Mouse (Mus musculus): ENCODE data around the gene Ndufs4. TPM values are rescaled to one million over a fixed set of nuclear protein-coding genes. Genes with fewer than 3 reads are reported as not detected.
A peak's percentile ranks its signal among the peaks of the same experiment; 100 is the strongest.

The Ndufs4 gene
- polyA plus RNA-seq, 1 experiment from 2014 or later = 293 TPM

DNA sequence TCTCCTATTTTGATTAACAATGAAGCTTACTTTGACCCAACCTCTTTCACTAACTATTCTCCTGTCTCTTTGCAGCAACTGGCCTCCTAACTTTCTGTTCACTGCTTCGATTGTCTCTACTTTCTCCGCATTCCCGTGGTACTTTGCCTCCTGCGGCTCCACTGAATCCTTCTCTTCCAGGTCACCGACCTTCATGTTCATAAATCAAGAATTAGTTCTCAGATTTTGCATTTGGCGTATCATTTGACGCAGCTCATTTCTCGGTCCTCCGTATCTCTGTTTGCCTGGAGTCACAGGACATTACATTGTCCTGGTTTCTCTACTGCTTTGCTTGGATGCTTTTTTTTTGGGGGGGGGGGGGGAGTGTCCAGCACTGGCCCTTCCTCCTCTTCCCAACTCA, 9.2 kb upstream of the Ndufs4 start:
- no peaks in the 10 kb centered on the region for H3K4me1 ChIP-seq (ENCODE audit: insufficient read depth, low read length)
- no peak overlapping the region for H3K27ac ChIP-seq (ENCODE audit: low read length)
- no peaks in the 10 kb centered on the region for H3K9me3 ChIP-seq (ENCODE audit: low read length)
- 74% methylated on average over 9 of the region's 9 CpGs for WGBS
- H3K4me3 ChIP-seq (ENCODE audit: low read length) = no peak overlapping the region
- H3K9ac ChIP-seq (replicated peaks; ENCODE audit: low read length) = no peak overlapping the region
- H3K4me2 ChIP-seq (replicated peaks; ENCODE audit: low read depth, low read length) = no peak overlapping the region
- ATAC-seq (ENCODE audit: low FRiP score, low TSS enrichment) = no peak
- no peaks in the 10 kb centered on the region for H3K36me3 ChIP-seq (ENCODE audit: insufficient read depth, low read length)
- H3K27me3 ChIP-seq (ENCODE audit: insufficient read depth, low read length) = no peaks in the 10 kb centered on the region

DNA sequence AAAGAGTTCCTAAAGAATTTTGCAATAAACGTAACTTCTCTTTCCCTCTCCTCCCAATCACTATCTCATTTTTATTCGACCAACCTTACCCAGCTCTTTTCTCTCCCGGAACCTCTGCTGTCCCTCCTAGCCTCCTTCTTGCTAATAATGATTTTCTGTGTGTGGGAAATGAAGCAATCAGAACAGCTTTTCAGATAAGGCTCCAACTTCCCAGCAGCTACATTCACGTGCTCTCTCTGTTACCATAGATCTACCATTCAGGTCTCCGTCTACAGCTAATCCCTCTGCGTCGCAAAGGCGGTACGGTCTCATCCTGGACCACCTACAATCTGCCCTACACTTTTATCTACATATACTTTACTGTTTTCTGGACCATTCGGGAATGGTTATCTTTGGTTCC, 8.8 kb upstream of the Ndufs4 start:
- no peak overlapping the region for H3K9ac ChIP-seq (replicated peaks; ENCODE audit: low read length)
- WGBS = 83% methylated on average over 10 of the region's 10 CpGs
- no peaks in the 10 kb centered on the region for H3K4me1 ChIP-seq (ENCODE audit: insufficient read depth, low read length)
- no peaks in the 10 kb centered on the region for H3K9me3 ChIP-seq (ENCODE audit: low read length)
- no peak overlapping the region for H3K27ac ChIP-seq (ENCODE audit: low read length)
- no peak for ATAC-seq (ENCODE audit: low FRiP score, low TSS enrichment)
- H3K4me2 ChIP-seq (replicated peaks; ENCODE audit: low read depth, low read length) = no peak overlapping the region
- no peaks in the 10 kb centered on the region for H3K36me3 ChIP-seq (ENCODE audit: insufficient read depth, low read length)
- no peaks in the 10 kb centered on the region for H3K27me3 ChIP-seq (ENCODE audit: insufficient read depth, low read length)
- H3K4me3 ChIP-seq (ENCODE audit: low read length) = no peak overlapping the region

DNA sequence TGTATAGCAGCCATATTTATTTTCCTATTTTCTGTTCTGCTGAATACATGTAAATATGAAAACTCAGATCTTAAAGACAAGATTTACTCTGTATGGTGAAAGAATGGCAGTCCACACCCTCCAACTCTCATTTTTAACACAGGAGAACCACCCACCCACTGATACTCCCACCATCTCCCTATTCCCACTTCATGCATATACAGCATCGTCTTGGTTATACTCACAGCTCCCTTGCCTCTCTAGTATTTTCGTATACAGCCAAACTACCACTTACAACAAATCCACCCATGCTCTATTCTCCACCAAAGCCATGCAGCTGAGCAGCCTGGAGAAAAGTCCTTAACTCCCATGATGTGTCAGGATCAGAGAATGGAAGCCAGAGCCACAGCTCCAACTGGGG, 6.7 kb upstream of the Ndufs4 start:
- no peak overlapping the region for H3K4me2 ChIP-seq (replicated peaks; ENCODE audit: low read depth, low read length)
- H3K9me3 ChIP-seq (ENCODE audit: low read length) = no peaks in the 10 kb centered on the region
- no peak overlapping the region for H3K9ac ChIP-seq (replicated peaks; ENCODE audit: low read length)
- H3K4me1 ChIP-seq (ENCODE audit: insufficient read depth, low read length) = no peaks in the 10 kb centered on the region
- no peaks in the 10 kb centered on the region for H3K36me3 ChIP-seq (ENCODE audit: insufficient read depth, low read length)
- no peaks in the 10 kb centered on the region for H3K27me3 ChIP-seq (ENCODE audit: insufficient read depth, low read length)
- 94% methylated on average over 2 of the region's 2 CpGs for WGBS
- no peak overlapping the region for H3K27ac ChIP-seq (ENCODE audit: low read length)
- no peak overlapping the region for H3K4me3 ChIP-seq (ENCODE audit: low read length)
- ATAC-seq (ENCODE audit: low FRiP score, low TSS enrichment) = no peak

DNA sequence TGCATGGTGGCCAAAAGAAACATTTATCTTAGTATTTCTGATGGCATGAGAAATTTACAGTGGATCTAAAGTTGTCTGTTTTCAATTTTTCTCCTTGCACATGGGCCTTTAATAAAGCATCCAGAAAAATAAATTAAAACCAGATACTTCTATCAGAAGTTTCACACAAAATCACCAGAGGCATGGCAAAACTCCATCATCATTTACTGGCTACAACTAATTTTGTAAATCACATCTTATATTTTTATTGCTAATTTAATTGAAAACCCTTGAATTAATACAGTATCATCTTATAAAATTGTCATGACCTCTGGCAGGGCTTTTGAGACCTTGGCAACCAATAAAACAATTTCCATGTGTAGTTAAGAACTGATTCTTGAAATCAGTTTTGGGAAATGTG, 4.4 kb upstream of the Ndufs4 start:
- 0 out of 2 replicates have a peak, but pooled peaks cover 3% of the 10 kb centered on the region for H3K4me1 ChIP-seq (ENCODE audit: insufficient read depth, low read length)
- no peak overlapping the region for H3K27ac ChIP-seq (ENCODE audit: low read length)
- no peaks in the 10 kb centered on the region for H3K27me3 ChIP-seq (ENCODE audit: insufficient read depth, low read length)
- no peak for ATAC-seq (ENCODE audit: low FRiP score, low TSS enrichment)
- H3K36me3 ChIP-seq (ENCODE audit: insufficient read depth, low read length) = no peaks in the 10 kb centered on the region
- H3K4me2 ChIP-seq (replicated peaks; ENCODE audit: low read depth, low read length) = no peak overlapping the region
- H3K9ac ChIP-seq (replicated peaks; ENCODE audit: low read length) = no peak overlapping the region
- H3K4me3 ChIP-seq (ENCODE audit: low read length) = no peak overlapping the region
- no peaks in the 10 kb centered on the region for H3K9me3 ChIP-seq (ENCODE audit: low read length)

DNA sequence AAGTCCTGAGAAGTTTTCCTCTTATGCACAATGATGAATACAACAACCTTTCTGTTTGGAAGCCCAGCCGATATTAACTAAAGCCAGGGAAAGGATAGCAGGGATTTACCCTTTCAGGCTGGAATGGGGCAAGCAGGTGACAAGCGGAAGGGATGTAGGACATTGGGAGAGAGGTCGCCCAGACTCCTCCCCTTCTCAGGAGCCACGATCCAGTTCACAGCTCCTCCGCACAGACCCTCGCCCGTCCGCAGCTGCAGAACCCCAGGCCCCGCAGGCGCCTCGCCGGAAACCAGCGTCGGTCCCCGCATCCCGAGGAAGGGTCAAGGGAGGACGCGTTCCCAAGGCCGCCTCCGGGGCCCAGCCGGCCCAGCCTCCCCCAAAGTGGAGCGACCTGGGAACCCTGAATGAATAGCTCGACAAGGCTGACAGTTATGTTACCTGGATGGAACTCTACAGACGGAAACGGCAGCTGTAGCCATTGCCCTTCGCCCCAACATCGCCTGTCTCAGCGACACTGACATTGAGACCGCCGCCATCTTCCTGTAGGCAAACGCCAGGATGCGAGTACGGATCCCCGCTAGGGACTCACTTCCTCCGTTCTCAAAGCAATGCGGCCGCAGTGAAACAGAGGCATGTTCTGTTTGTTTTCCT, 412 bp downstream of the Ndufs4 start:
- Histone ChIP-seq H3K9ac (replicated peaks; ENCODE audit: low read length) (peak overlapping the region; percentile 94), H3K4me3 (ENCODE audit: low read length) (peak overlapping the region; percentile 96), H3K27me3 (ENCODE audit: insufficient read depth, low read length) (no peaks in the 10 kb centered on the region), H3K4me2 (replicated peaks; ENCODE audit: low read depth, low read length) (peak overlapping the region; percentile 79), H3K4me1 (ENCODE audit: insufficient read depth, low read length) (peaks cover 8% of the 10 kb centered on the region), H3K36me3 (ENCODE audit: insufficient read depth, low read length) (peaks cover 2% of the 10 kb centered on the region; the same call in 1 of the 2 replicates), H3K9me3 (ENCODE audit: low read length) (no peaks in the 10 kb centered on the region), H3K27ac (ENCODE audit: low read length) (peak overlapping the region; percentile 89)
- WGBS = under 1% methylated on average over 37 of the region's 37 CpGs
- peak; percentile 91 for ATAC-seq (ENCODE audit: low FRiP score, low TSS enrichment)

DNA sequence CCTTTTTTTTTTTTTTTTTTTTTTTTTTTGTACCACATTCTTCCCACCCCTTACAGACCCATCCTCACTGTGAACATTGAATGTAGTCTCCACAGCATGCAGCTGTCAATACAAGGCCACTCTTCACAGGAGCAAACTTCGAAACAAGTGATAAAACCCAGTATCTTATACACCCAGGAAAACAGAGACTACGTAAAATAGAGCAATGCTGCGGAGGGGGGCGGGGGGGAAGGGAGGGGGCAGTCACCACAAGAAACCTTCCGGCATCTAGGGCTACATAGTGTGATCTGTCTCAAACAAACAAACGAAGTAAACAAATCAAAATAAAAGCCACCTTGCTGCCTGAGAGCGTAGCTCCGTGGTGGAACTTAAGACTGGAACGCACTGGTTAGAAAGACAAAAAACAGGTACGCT, 977 bp downstream of the Ndufs4 start:
- Histone ChIP-seq H3K4me3 (ENCODE audit: low read length) (peak overlapping the region; percentile 96), H3K9me3 (ENCODE audit: low read length) (no peaks in the 10 kb centered on the region), H3K9ac (replicated peaks; ENCODE audit: low read length) (peak overlapping the region; percentile 94), H3K4me2 (replicated peaks; ENCODE audit: low read depth, low read length) (peak overlapping the region; percentile 79), H3K27me3 (ENCODE audit: insufficient read depth, low read length) (no peaks in the 10 kb centered on the region), H3K36me3 (ENCODE audit: insufficient read depth, low read length) (peaks cover 6% of the 10 kb centered on the region; the same call in 1 of the 2 replicates), H3K27ac (ENCODE audit: low read length) (peak overlapping the region; percentile 89; the same call in 1 of the 2 replicates), H3K4me1 (ENCODE audit: insufficient read depth, low read length) (peaks cover 8% of the 10 kb centered on the region)
- 3% methylated on average over 10 of the region's 10 CpGs for WGBS
- peak; percentile 60 for ATAC-seq (ENCODE audit: low FRiP score, low TSS enrichment)

DNA sequence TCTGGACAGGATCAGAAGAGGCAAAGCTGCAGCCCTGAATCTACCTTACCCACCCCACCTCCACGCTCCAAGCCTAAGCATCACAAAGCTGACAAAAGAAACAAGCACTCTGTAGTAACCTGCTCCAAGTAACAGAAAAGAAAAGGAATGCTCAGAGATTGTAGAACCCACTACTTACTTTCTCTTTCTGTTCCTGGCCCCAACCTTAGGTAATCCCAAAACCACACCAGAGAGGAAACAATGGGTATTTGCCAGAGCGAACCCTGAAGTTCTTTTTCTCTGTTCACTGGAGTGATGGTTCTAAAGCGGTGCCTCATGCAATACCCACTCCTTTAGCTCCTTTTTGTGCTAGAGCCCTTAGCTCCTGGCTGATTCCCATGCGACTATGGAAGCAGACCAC, 11.5 kb downstream of the Ndufs4 start:
- no peak for ATAC-seq (ENCODE audit: low FRiP score, low TSS enrichment)
- H3K4me3 ChIP-seq (ENCODE audit: low read length) = no peak overlapping the region
- 89% methylated on average over 4 of the region's 4 CpGs for WGBS

DNA sequence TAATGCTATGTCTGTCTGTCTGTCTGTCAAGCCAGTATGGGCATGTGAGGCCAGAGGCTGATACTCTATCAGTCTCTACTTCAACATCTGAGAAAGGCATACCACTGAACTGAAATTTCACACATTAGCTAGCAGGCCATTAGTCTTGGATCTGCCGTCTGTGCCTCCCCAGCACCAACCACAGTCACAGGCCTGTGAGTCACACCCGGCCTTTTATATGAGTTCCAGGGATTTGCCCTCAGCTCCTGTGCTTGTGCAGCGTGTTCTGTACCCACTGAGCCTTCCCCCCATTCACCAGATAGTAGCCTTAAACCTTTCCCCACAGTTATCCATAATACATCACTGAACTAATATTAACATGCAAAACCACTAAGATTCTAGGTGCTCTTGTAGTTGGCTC, 26.0 kb downstream of the Ndufs4 start:
- Histone ChIP-seq H3K9me3 (ENCODE audit: low read length) (no peaks in the 10 kb centered on the region), H3K4me3 (ENCODE audit: low read length) (no peak overlapping the region), H3K36me3 (ENCODE audit: insufficient read depth, low read length) (peaks cover 2% of the 10 kb centered on the region; the same call in 1 of the 2 replicates), H3K27me3 (ENCODE audit: insufficient read depth, low read length) (no peaks in the 10 kb centered on the region), H3K9ac (replicated peaks; ENCODE audit: low read length) (no peak overlapping the region), H3K27ac (ENCODE audit: low read length) (no peak overlapping the region), H3K4me1 (ENCODE audit: insufficient read depth, low read length) (no peaks in the 10 kb centered on the region), H3K4me2 (replicated peaks; ENCODE audit: low read depth, low read length) (no peak overlapping the region)
- no peak for ATAC-seq (ENCODE audit: low FRiP score, low TSS enrichment)
- 79% methylated on average over 3 of the region's 3 CpGs for WGBS

More for the DNA sequence above, 11.5 kb downstream of the Ndufs4 start:
- Histone ChIP-seq H3K4me2 (replicated peaks; ENCODE audit: low read depth, low read length) (no peak overlapping the region), H3K27me3 (ENCODE audit: insufficient read depth, low read length) (no peaks in the 10 kb centered on the region), H3K4me1 (ENCODE audit: insufficient read depth, low read length) (no peaks in the 10 kb centered on the region), H3K27ac (ENCODE audit: low read length) (no peak overlapping the region), H3K36me3 (ENCODE audit: insufficient read depth, low read length) (peaks cover 24% of the 10 kb centered on the region), H3K9ac (replicated peaks; ENCODE audit: low read length) (no peak overlapping the region), H3K9me3 (ENCODE audit: low read length) (no peaks in the 10 kb centered on the region)

DNA sequence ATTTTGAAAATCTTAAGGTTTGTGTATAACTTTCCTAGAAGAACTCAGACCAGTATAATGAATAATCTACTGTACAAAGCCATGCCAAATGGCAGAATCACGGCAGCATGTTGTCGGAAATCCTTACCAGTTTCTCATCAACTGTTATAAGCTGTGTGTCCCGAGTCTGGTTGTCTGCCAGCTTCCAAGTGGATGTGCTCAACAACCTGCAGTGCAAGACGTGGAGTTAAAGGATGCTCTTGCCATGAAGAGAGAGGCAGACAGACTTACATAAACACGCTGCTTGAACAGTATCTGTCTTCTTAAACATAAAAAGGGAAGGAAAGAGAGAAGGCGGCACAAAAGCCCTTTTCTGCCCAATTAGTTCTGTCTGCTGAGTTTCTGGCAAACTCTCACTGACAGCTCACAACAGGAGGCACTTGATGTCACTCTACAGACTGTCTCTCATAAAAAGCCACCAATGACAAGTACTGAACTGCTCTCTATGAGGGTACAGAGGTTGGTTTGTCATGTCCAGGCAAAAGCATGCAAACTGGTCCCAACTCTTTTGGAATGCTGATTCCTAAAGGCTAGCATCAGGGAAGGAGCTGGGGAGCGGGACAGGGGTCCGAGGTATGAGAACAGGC, 36.6 kb downstream of the Ndufs4 start:
- H3K4me3 ChIP-seq (ENCODE audit: low read length) = no peak overlapping the region
- no peaks in the 10 kb centered on the region for H3K9me3 ChIP-seq (ENCODE audit: low read length)

DNA sequence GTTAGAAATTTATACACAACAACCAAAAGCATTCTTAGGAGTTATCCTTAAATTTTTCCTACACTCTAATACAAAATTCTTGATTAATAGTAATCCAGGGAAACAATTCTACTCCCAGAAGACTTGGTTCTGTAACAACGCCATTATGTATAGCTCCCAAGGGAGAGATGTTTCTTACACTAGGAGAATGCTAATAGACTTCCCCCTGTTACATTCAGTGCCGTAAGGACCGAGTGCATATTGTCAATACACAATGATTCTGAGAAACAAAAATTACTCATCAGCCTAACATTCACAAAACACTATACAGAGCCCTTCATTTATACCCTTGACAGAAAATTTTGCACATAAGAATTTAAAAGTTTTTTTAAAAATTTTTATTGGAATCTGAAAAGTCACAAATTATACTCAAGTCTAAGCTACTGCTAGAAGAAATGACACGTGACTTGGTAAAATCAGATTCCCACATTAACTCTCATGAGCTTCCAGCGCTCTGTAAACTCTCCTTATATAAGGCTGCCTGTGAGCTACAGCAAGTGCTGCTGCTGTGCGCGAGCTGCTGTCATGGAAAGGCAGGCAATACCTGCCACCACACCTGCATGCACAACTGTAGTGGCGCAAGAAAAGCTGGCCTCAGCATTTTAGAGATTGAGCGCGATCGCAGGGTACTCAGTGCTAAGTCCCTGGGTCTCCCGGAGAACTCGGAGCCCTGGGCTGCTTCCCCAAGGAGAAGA, 42.9 kb downstream of the Ndufs4 start:
- no peaks in the 10 kb centered on the region for H3K9me3 ChIP-seq (ENCODE audit: low read length)
- no peak overlapping the region for H3K27ac ChIP-seq (ENCODE audit: low read length)
- no peak overlapping the region for H3K9ac ChIP-seq (replicated peaks; ENCODE audit: low read length)
- 79% methylated on average over 13 of the region's 13 CpGs for WGBS
- H3K4me1 ChIP-seq (ENCODE audit: insufficient read depth, low read length) = 0 out of 2 replicates have a peak, but pooled peaks cover 2% of the 10 kb centered on the region
- no peak overlapping the region for H3K4me2 ChIP-seq (replicated peaks; ENCODE audit: low read depth, low read length)
- H3K27me3 ChIP-seq (ENCODE audit: insufficient read depth, low read length) = no peaks in the 10 kb centered on the region
- H3K36me3 ChIP-seq (ENCODE audit: insufficient read depth, low read length) = no peaks in the 10 kb centered on the region
- no peak overlapping the region for H3K4me3 ChIP-seq (ENCODE audit: low read length)
- no peak for ATAC-seq (ENCODE audit: low FRiP score, low TSS enrichment)

More for the DNA sequence above, 36.6 kb downstream of the Ndufs4 start:
- no peak for ATAC-seq (ENCODE audit: low FRiP score, low TSS enrichment)
- H3K36me3 ChIP-seq (ENCODE audit: insufficient read depth, low read length) = 0 out of 2 replicates have a peak, but pooled peaks cover 3% of the 10 kb centered on the region
- no peak overlapping the region for H3K27ac ChIP-seq (ENCODE audit: low read length)
- H3K4me2 ChIP-seq (replicated peaks; ENCODE audit: low read depth, low read length) = no peak overlapping the region
- H3K9ac ChIP-seq (replicated peaks; ENCODE audit: low read length) = no peak overlapping the region
- 89% methylated on average over 8 of the region's 8 CpGs for WGBS
- H3K27me3 ChIP-seq (ENCODE audit: insufficient read depth, low read length) = no peaks in the 10 kb centered on the region
- H3K4me1 ChIP-seq (ENCODE audit: insufficient read depth, low read length) = no peaks in the 10 kb centered on the region
